Mouse (Mus musculus) right cerebral cortex, postnatal 4 days (tissue): ENCODE results near the gene Pparg.
A peak's percentile ranks its signal among the peaks of the same experiment; 100 is the strongest.

Experiments used
- DNase-seq: peaks from one replicate; pipeline ENCODE4 v3.0.0-alpha.2; 2022

Gene Pparg

DNA sequence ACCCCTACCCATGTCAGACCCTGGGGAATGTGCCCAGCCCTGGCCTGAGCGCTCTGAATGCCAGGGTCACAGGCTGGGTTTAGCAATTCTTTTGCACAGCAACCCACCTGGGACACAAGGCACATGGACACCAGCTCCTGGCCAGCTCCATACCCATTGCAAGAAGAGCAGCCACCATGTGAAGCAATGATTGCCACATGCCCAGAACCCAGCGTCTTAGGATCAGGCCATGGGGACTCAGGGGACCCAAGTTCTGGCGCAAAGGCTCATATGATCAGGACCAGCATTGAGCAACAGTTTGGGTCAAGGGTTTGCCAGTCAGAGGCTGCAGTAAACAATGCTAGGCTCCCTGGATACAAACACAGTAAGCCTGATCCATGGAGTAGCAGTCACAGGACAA is 150.7 kb downstream of the Pparg start:
- DNase-seq, result no peak

DNA sequence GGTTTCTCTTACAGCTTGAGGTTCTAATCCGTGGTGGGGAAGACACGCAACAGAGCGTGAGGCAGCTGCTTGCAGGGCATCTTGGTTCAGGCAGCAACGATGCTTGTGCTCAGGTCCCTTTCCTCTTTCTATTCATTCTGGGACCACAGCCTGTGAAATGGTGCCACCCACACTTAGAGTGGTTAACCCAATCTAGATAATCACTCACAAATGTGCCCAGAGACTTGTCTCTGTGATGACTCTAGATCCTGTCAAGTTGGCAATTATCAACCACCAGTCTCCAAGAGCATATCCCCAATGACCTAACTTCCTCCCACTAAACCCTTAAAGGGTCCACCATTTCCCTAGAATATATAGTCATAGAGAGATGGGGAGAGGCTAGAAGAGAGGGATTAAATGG is 152.5 kb downstream of the Pparg start:
- no peak for DNase-seq

GRCm38 (mm10) chr6:115517904-115518303 is 157.2 kb downstream of the Pparg start:
- no peak for DNase-seq

GRCm38 (mm10) chr6:115518352-115518751 is 157.6 kb downstream of the Pparg start:
- DNase-seq, result no peak

GRCm38 (mm10) chr6:115519275-115519699 is 158.5 kb downstream of the Pparg start:
- DNase-seq, result no peak

- DNase-seq, result no peak
Observed at GRCm38 (mm10) chr6:115521923-115522322, 161.2 kb downstream of the Pparg start.

- no peak for DNase-seq
Observed at GRCm38 (mm10) chr6:115522691-115523146, 162.0 kb downstream of the Pparg start.

- no peak for DNase-seq
Observed at GRCm38 (mm10) chr6:115523201-115523600, 162.4 kb downstream of the Pparg start.

DNA sequence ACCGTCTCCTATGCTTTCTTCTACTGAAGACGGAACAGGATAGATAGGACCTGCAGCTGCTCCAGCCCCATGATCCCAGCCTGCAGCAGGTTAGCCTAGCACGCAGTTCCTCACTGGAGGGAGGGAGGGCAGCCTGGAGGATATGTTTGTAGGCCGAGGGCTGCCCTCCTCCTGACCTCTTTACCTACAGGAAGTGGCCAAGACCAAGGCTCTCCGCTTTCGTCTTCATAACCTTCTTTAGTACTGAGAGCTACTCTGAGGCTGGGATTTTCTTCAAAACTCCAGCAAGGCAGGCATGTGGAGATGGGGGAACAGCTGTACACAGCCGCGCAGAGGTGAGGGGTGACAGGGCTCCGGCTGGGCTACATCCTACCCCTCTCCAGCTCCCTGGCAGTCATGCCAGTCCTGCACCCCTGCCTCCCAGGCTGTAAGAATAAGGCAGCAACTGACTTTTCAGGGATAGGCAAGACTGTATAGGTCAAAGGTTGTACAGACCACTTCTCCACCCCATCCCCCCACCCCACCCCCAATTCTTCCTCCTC is 163.8 kb downstream of the Pparg start:
- DNase-seq, result no peak

DNA sequence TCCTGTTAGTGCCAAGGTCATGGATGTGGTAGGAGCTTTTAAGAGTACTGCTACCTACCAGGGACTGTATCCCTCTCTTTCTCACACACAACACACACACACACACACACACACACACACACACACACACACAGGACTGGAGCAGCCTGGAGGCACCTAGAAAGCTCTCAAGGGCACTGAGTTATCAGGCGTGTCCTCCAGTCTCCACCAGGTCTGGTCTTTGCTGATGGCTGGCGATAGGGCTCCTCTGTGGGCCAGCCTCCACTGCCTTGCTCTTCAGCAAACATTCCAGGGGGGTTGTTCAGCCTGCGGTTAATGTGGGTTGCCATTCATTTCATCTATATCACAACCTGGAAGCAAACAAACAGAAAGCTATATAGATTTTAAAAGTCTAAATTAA is 166.7 kb downstream of the Pparg start:
- DNase-seq, result no peak

- no peak for DNase-seq
Observed at GRCm38 (mm10) chr6:115528372-115528771, 167.6 kb downstream of the Pparg start.

DNA sequence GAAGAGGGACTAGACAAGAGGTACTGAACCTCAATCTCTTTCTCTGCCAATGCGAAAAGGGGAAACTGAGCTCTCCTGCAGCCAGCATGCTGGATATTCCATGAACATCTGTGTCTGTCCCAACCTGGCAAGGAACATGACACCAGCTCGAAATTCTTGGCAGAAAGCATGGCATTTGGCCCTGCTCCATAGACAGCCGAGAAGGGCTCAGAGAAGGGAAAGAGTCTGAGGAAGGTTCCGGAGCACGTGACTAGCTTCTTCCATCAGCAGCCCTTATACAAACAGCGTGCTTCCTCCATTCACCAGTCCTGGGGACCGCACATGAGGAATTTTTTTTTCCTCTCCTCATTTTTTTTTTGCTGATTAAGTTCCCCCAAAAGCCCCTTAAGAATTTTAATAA is 173.9 kb downstream of the Pparg start:
- DNase-seq, result peak; percentile 40

GRCm38 (mm10) chr6:115536169-115536568 is 175.4 kb downstream of the Pparg start:
- no peak for DNase-seq

GRCm38 (mm10) chr6:115538645-115539429 is 178.1 kb downstream of the Pparg start:
- DNase-seq, result peak; percentile 78
